Mouse (Mus musculus): ENCODE data around the gene Slc2a5. TPM values are rescaled to one million over a fixed set of nuclear protein-coding genes. Genes with fewer than 3 reads are reported as not detected.

Gene Slc2a5
- not detected in 2 replicates for total RNA-seq (2014; fragmentation: Nextera tagmentation)
- total RNA-seq (2017): 0.16 TPM in 1 of 2 replicates, not detected in the other
- not detected in 2 replicates for polyA plus RNA-seq (2012)

GRCm38 (mm10) chr4:150119055-150119454, at the start of gene Slc2a5:
Gene Slc2a5, plus strand, starts transcription at chr4:150119283.
- ATAC-seq (ENCODE audit: extremely low read depth, insufficient number of reproducible peaks, low FRiP score, poor library complexity, severe bottlenecking) (no peak), DNase-seq (ENCODE audit: low spot score) (no peak)
- Histone ChIP-seq H3K9me3 (replicated peaks) (no peaks in the 10 kb centered on the region), H3K27me3 (ENCODE audit: insufficient read depth, low read length) (peaks cover 38% of the 10 kb centered on the region), H3K4me1 (ENCODE audit: insufficient read depth, low read depth, low read length) (0 out of 2 replicates have a peak, but pooled peaks cover 2% of the 10 kb centered on the region), H3K4me3 (ENCODE audit: low read depth, low read length) (no peak within 1 kb of the TSS), H3K36me3 (replicated peaks) (no peaks in the 10 kb centered on the region)
- TF ChIP-seq GATA2 (IDR thresholded peaks at IDR 0.05; ENCODE audit: borderline replicate concordance, low read depth, low read length) (no peak), TAL1 (conservative IDR thresholded peaks at IDR 0.05; ENCODE audit: low read depth, low read length) (no peak), GATA1 (IDR thresholded peaks at IDR 0.05; ENCODE audit: borderline replicate concordance, low read length) (no peak), CTCF (IDR thresholded peaks at IDR 0.05; ENCODE audit: low read depth, low read length) (no peak), POLR2AphosphoS5 (IDR thresholded peaks at IDR 0.05; ENCODE audit: insufficient replicate concordance, low read depth, low read length) (no peak)

GRCm38 (mm10) chr4:150070136-150070535, 48.9 kb upstream of the Slc2a5 start:
- H3K4me1 ChIP-seq (ENCODE audit: insufficient read depth, low read depth, low read length): peaks cover 7% of the 10 kb centered on the region; the same call in 1 of the 2 replicates
- H3K27me3 ChIP-seq (ENCODE audit: insufficient read depth, low read length): 0 out of 2 replicates have a peak, but pooled peaks cover 5% of the 10 kb centered on the region
- DNase-seq (ENCODE audit: low spot score) (no peak), ATAC-seq (ENCODE audit: extremely low read depth, insufficient number of reproducible peaks, low FRiP score, poor library complexity, severe bottlenecking) (no peak)
- peaks cover 51% of the 10 kb centered on the region for H3K36me3 ChIP-seq (replicated peaks)
- H3K9me3 ChIP-seq (replicated peaks): no peaks in the 10 kb centered on the region
- no peak overlapping the region for H3K4me3 ChIP-seq (ENCODE audit: low read depth, low read length)
- TF ChIP-seq POLR2AphosphoS5 (IDR thresholded peaks at IDR 0.05; ENCODE audit: insufficient replicate concordance, low read depth, low read length) (no peak), TAL1 (conservative IDR thresholded peaks at IDR 0.05; ENCODE audit: low read depth, low read length) (no peak), GATA2 (IDR thresholded peaks at IDR 0.05; ENCODE audit: borderline replicate concordance, low read depth, low read length) (no peak), CTCF (IDR thresholded peaks at IDR 0.05; ENCODE audit: low read depth, low read length) (no peak), GATA1 (IDR thresholded peaks at IDR 0.05; ENCODE audit: borderline replicate concordance, low read length) (no peak)

GRCm38 (mm10) chr4:150072416-150073101, 46.5 kb upstream of the Slc2a5 start:
- Histone ChIP-seq H3K4me1 (ENCODE audit: insufficient read depth, low read depth, low read length) (no peaks in the 10 kb centered on the region), H3K27me3 (ENCODE audit: insufficient read depth, low read length) (peaks cover 7% of the 10 kb centered on the region; the same call in 1 of the 2 replicates), H3K4me3 (ENCODE audit: low read depth, low read length) (no peak overlapping the region), H3K9me3 (replicated peaks) (no peaks in the 10 kb centered on the region), H3K36me3 (replicated peaks) (peaks cover 28% of the 10 kb centered on the region)
- no peak for ATAC-seq (ENCODE audit: extremely low read depth, insufficient number of reproducible peaks, low FRiP score, poor library complexity, severe bottlenecking)
- no peak; the same call in 1 of the 2 replicates for TF ChIP-seq POLR2AphosphoS5 (IDR thresholded peaks at IDR 0.05; ENCODE audit: insufficient replicate concordance, low read depth, low read length)
- no peak for TF ChIP-seq GATA1 (IDR thresholded peaks at IDR 0.05; ENCODE audit: borderline replicate concordance, low read length)
- TF ChIP-seq TAL1 (conservative IDR thresholded peaks at IDR 0.05; ENCODE audit: low read depth, low read length): no peak
- no peak for TF ChIP-seq GATA2 (IDR thresholded peaks at IDR 0.05; ENCODE audit: borderline replicate concordance, low read depth, low read length)
- no peak for DNase-seq (ENCODE audit: low spot score)

DNA sequence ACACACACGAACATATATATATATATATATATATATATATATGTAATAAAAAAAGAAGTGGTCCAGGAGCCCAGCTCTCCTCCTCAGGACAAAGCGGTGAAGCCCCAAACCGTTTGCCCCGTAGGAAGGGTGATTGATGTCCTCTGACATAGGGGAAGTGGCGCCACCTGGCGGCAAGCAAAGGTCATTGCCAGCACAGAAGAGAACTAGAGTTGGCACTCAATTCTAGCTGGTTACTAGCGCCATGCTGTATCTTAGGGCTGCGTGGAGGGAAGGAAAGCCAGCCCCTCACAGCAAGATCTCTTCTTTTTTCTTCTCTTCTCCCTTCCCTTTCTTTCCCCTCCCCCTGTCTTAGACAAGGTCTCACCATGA, 46.0 kb upstream of the Slc2a5 start:
- Histone ChIP-seq H3K36me3 (replicated peaks) (peaks cover 23% of the 10 kb centered on the region), H3K9me3 (replicated peaks) (no peaks in the 10 kb centered on the region), H3K4me1 (ENCODE audit: insufficient read depth, low read depth, low read length) (no peaks in the 10 kb centered on the region), H3K4me3 (ENCODE audit: low read depth, low read length) (no peak overlapping the region), H3K27me3 (ENCODE audit: insufficient read depth, low read length) (peaks cover 7% of the 10 kb centered on the region; the same call in 1 of the 2 replicates)
- DNase-seq (ENCODE audit: low spot score) (peak; percentile 57), ATAC-seq (ENCODE audit: extremely low read depth, insufficient number of reproducible peaks, low FRiP score, poor library complexity, severe bottlenecking) (no peak)
- TF ChIP-seq GATA1 (IDR thresholded peaks at IDR 0.05; ENCODE audit: borderline replicate concordance, low read length) (no peak), CTCF (IDR thresholded peaks at IDR 0.05; ENCODE audit: low read depth, low read length) (peak; percentile 95), TAL1 (conservative IDR thresholded peaks at IDR 0.05; ENCODE audit: low read depth, low read length) (no peak)

- no peak for DNase-seq (ENCODE audit: low spot score)
- no peak overlapping the region for H3K4me3 ChIP-seq (ENCODE audit: low read depth, low read length)
- TF ChIP-seq GATA2 (IDR thresholded peaks at IDR 0.05; ENCODE audit: borderline replicate concordance, low read depth, low read length) (no peak), TAL1 (conservative IDR thresholded peaks at IDR 0.05; ENCODE audit: low read depth, low read length) (no peak), CTCF (IDR thresholded peaks at IDR 0.05; ENCODE audit: low read depth, low read length) (no peak), POLR2AphosphoS5 (IDR thresholded peaks at IDR 0.05; ENCODE audit: insufficient replicate concordance, low read depth, low read length) (no peak), GATA1 (IDR thresholded peaks at IDR 0.05; ENCODE audit: borderline replicate concordance, low read length) (no peak)
- H3K36me3 ChIP-seq (replicated peaks): peaks cover 3% of the 10 kb centered on the region
- no peak for ATAC-seq (ENCODE audit: extremely low read depth, insufficient number of reproducible peaks, low FRiP score, poor library complexity, severe bottlenecking)
- H3K4me1 ChIP-seq (ENCODE audit: insufficient read depth, low read depth, low read length): peaks cover 4% of the 10 kb centered on the region; the same call in 1 of the 2 replicates
- H3K9me3 ChIP-seq (replicated peaks): no peaks in the 10 kb centered on the region
- peaks cover 15% of the 10 kb centered on the region; the same call in 1 of the 2 replicates for H3K27me3 ChIP-seq (ENCODE audit: insufficient read depth, low read length)
Observed at GRCm38 (mm10) chr4:150075350-150075749, 43.7 kb upstream of the Slc2a5 start.

- DNase-seq (ENCODE audit: low spot score): no peak
- peaks cover 4% of the 10 kb centered on the region; the same call in 1 of the 2 replicates for H3K4me1 ChIP-seq (ENCODE audit: insufficient read depth, low read depth, low read length)
Observed at GRCm38 (mm10) chr4:150076147-150076546, 42.9 kb upstream of the Slc2a5 start.

More at GRCm38 (mm10) chr4:150076147-150076546, 42.9 kb upstream of the Slc2a5 start:
- peaks cover under 1% of the 10 kb centered on the region for H3K36me3 ChIP-seq (replicated peaks)
- TF ChIP-seq TAL1 (conservative IDR thresholded peaks at IDR 0.05; ENCODE audit: low read depth, low read length) (no peak), POLR2AphosphoS5 (IDR thresholded peaks at IDR 0.05; ENCODE audit: insufficient replicate concordance, low read depth, low read length) (no peak), GATA1 (IDR thresholded peaks at IDR 0.05; ENCODE audit: borderline replicate concordance, low read length) (no peak), GATA2 (IDR thresholded peaks at IDR 0.05; ENCODE audit: borderline replicate concordance, low read depth, low read length) (no peak), CTCF (IDR thresholded peaks at IDR 0.05; ENCODE audit: low read depth, low read length) (no peak)
- peaks cover 15% of the 10 kb centered on the region; the same call in 1 of the 2 replicates for H3K27me3 ChIP-seq (ENCODE audit: insufficient read depth, low read length)
- no peak for ATAC-seq (ENCODE audit: extremely low read depth, insufficient number of reproducible peaks, low FRiP score, poor library complexity, severe bottlenecking)
- H3K9me3 ChIP-seq (replicated peaks): no peaks in the 10 kb centered on the region
- H3K4me3 ChIP-seq (ENCODE audit: low read depth, low read length): no peak overlapping the region

All from G1E (cell line).